Mouse (Mus musculus) hindbrain, embryonic 14.5 days (tissue): ENCODE measurements around the gene Col15a1. TPM values are rescaled to one million over a fixed set of nuclear protein-coding genes. Genes with fewer than 3 reads are reported as not detected.

ENCODE experiments used
- ATAC-seq: fragments of 200-750 bp; cut with Nextera tagmentation; 2 replicates; pipeline ENCODE4 v1.8.0; 2017; ENCODE audit warnings: moderate number of reproducible peaks, mild to moderate bottlenecking, moderate TSS enrichment, moderate library complexity; ENCODE audit not compliant: low FRiP score
- DNase-seq: peaks from one replicate; pipeline ENCODE4 v3.0.0-alpha.2; 2015; ENCODE audit warnings: low spot score
- H3K27ac ChIP-seq: fragments of 300-500 bp; sonication (generic); 2 replicates; pipeline ENCODE4 v1.5.1; 2014; ENCODE audit warnings: mild to moderate bottlenecking, moderate library complexity
- H3K27me3 ChIP-seq: fragments of 300-500 bp; sonication (generic); 2 replicates; pipeline ENCODE4 v1.6.1; 2014; ENCODE audit warnings: mild to moderate bottlenecking, low read length, mixed read lengths; ENCODE audit not compliant: control insufficient read depth, insufficient read depth
- H3K36me3 ChIP-seq: fragments of 300-500 bp; sonication (generic); replicated peaks from 2 replicates; pipeline ENCODE4 v1.6.1; 2014; ENCODE audit not compliant: control insufficient read depth, insufficient read depth
- H3K4me1 ChIP-seq: fragments of 300-500 bp; sonication (generic); replicated peaks from 2 replicates; pipeline ENCODE4 v1.6.1; 2014; ENCODE audit warnings: antibody characterized with exemption, low read length, mixed read lengths; ENCODE audit not compliant: control insufficient read depth, insufficient read depth
- H3K4me2 ChIP-seq: fragments of 300-500 bp; sonication (generic); replicated peaks from 2 replicates; pipeline ENCODE4 v1.6.1; 2014; ENCODE audit warnings: mild to moderate bottlenecking, moderate library complexity
- H3K4me3 ChIP-seq: fragments of 300-500 bp; sonication (generic); replicated peaks from 2 replicates; pipeline ENCODE4 v1.5.1; 2014; ENCODE audit warnings: mild to moderate bottlenecking, low read length
- H3K9ac ChIP-seq: fragments of 300-500 bp; sonication (generic); 2 replicates; pipeline ENCODE4 v1.6.1; 2014
- H3K9me3 ChIP-seq: fragments of 300-500 bp; sonication (generic); 2 replicates; pipeline ENCODE4 v1.6.1; 2016; ENCODE audit warnings: low read length; ENCODE audit not compliant: control insufficient read depth
- WGBS: fragments of 180-500 bp; shearing (Covaris S2); extraction: QIAGEN DNeasy Blood & Tissue Kit; methylation state at CpG from one replicate; pipeline ENCODE4 v1.1.7; 2014; 5-methylcytosine and 5-hydroxymethylcytosine counted together
- polyA plus RNA-seq: library from polyadenylated mRNA; unstranded; fragments of >200 nt; fragmentation: Nextera tagmentation; extraction: Ambion mirVana; gene quantifications from 2 replicates; pipeline ENCODE4 v1.2.1, GENCODE M21; 2014

Gene Col15a1
- polyA plus RNA-seq, 1 experiment from 2014 or later = 4.7 TPM

DNA sequence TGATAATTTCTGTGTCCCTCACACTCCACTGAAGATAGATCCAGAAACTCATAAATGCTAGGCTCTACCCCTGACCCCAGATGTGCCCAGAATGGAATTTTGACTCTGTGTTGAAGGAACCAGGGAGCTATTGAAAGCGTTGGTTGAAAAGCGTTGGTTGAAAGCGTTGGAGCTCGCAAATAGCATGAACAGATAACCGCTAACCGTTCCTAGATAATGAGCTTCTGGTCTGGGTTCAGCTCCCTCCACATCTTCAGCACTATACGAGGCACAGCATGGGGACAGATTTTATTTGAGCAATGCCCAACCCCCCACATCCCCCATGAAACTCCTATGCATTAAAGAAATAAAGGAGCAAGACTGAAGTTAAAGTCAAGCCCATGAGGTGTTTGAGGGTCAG is 28.1 kb downstream of the Col15a1 start:
- Histone ChIP-seq H3K27me3 (no peaks in the 10 kb centered on the region), H3K4me1 (0 out of 2 replicates have a peak, but pooled peaks cover 7% of the 10 kb centered on the region), H3K4me3 (no peak overlapping the region), H3K36me3 (no peaks in the 10 kb centered on the region), H3K4me2 (no peak overlapping the region), H3K9ac (no peak overlapping the region), H3K27ac (no peak overlapping the region), H3K9me3 (no peaks in the 10 kb centered on the region)
- 74% methylated on average over 7 of the region's 7 CpGs for WGBS
- DNase-seq (no peak), ATAC-seq (no peak)

DNA sequence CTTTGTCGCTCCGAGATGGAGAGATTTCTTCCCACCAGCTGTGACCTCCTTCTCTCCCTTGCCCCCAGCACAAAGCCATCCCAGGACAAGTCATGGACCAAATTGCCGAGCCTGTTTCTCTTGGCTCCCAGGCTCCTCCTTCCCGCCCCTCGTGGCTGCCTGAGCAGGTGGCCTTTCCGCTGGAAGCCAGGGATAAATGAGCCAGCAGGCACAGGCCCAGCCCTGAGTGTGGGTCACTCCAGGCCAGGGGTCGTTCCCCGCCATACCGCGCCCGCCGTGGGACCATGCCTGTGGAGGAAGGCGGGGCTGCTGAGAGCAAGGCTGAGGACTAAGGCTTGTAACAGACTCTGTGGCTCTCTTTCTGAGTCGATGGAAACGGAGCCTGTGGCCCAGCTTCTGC is 29.3 kb downstream of the Col15a1 start:
- no peak overlapping the region for H3K9ac ChIP-seq
- H3K36me3 ChIP-seq = no peaks in the 10 kb centered on the region
- ATAC-seq (no peak), DNase-seq (no peak)
- H3K9me3 ChIP-seq = no peaks in the 10 kb centered on the region
- 0 out of 2 replicates have a peak, but pooled peaks cover 7% of the 10 kb centered on the region for H3K4me1 ChIP-seq
- H3K4me2 ChIP-seq = no peak overlapping the region
- WGBS = 37% methylated on average over 15 of the region's 15 CpGs
- no peak overlapping the region for H3K4me3 ChIP-seq
- no peak overlapping the region for H3K27ac ChIP-seq
- no peaks in the 10 kb centered on the region for H3K27me3 ChIP-seq

GRCm38 (mm10) chr4:47239114-47239513 is 31.2 kb downstream of the Col15a1 start:
- no peak overlapping the region for H3K4me3 ChIP-seq
- H3K9me3 ChIP-seq = no peaks in the 10 kb centered on the region
- no peaks in the 10 kb centered on the region for H3K27me3 ChIP-seq
- ATAC-seq (no peak), DNase-seq (no peak)
- no peak overlapping the region for H3K9ac ChIP-seq
- 83% methylated on average over 6 of the region's 6 CpGs for WGBS
- H3K27ac ChIP-seq = no peak overlapping the region
- no peaks in the 10 kb centered on the region for H3K36me3 ChIP-seq
- no peak overlapping the region for H3K4me2 ChIP-seq
- 0 out of 2 replicates have a peak, but pooled peaks cover 7% of the 10 kb centered on the region for H3K4me1 ChIP-seq

DNA sequence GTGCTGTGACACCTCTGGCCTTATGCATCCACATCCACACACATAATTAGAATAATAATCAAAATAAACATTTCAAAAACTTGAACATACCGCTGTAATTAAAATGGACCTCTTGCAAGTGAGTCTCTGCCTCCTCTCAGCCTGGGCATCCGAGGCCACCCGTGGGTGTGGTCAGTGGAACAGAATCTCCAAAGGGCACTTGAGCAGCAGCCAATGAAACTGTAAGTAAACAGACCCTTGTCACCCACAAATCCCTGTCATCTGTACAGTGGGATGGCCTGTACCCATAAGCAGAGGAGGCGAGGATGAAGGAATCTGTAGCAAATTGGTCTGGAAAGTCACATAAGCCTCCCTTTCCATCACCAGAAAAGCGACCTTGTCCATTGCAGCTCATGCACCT is 32.9 kb downstream of the Col15a1 start:
- Histone ChIP-seq H3K9me3 (no peaks in the 10 kb centered on the region), H3K36me3 (no peaks in the 10 kb centered on the region), H3K27ac (no peak overlapping the region), H3K9ac (no peak overlapping the region), H3K4me3 (no peak overlapping the region), H3K4me2 (no peak overlapping the region), H3K27me3 (no peaks in the 10 kb centered on the region), H3K4me1 (no peaks in the 10 kb centered on the region)
- DNase-seq (no peak), ATAC-seq (no peak)
- 85% methylated on average over 5 of the region's 5 CpGs for WGBS

- H3K4me1 ChIP-seq = no peaks in the 10 kb centered on the region
- DNase-seq = no peak
- H3K27me3 ChIP-seq = no peaks in the 10 kb centered on the region
- no peak overlapping the region for H3K9ac ChIP-seq
- H3K36me3 ChIP-seq = no peaks in the 10 kb centered on the region
- H3K9me3 ChIP-seq = no peaks in the 10 kb centered on the region
- H3K27ac ChIP-seq = no peak overlapping the region
- 76% methylated on average over 4 of the region's 4 CpGs for WGBS
- no peak overlapping the region for H3K4me3 ChIP-seq
- ATAC-seq = no peak
- no peak overlapping the region for H3K4me2 ChIP-seq
Observed at GRCm38 (mm10) chr4:47242127-47242526, 34.2 kb downstream of the Col15a1 start.

- DNase-seq (no peak), ATAC-seq (no peak)
- Histone ChIP-seq H3K9ac (no peak overlapping the region), H3K4me1 (no peaks in the 10 kb centered on the region), H3K27ac (no peak overlapping the region), H3K27me3 (no peaks in the 10 kb centered on the region), H3K4me3 (no peak overlapping the region), H3K9me3 (no peaks in the 10 kb centered on the region), H3K4me2 (no peak overlapping the region), H3K36me3 (no peaks in the 10 kb centered on the region)
- WGBS = 51% methylated on average over 6 of the region's 6 CpGs
Observed at GRCm38 (mm10) chr4:47244651-47245050, 36.7 kb downstream of the Col15a1 start.

DNA sequence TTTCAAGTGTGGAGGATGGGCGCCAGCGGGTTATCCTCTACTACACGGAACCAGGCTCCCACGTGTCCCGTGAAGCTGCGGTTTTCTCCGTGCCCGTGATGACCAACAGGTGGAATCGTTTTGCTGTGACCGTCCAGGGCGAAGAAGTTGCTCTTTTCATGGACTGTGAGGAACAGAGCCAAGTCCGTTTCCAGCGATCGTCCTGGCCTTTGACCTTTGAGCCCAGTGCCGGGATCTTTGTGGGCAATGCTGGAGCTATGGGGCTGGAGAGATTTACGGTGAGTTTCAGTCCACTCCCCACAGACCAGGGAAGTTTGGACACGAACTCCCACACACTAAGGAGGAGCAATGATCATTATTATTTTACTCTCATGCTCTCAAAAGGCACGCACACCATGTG is 37.7 kb downstream of the Col15a1 start:
- WGBS = 92% methylated on average over 18 of the region's 18 CpGs
- Histone ChIP-seq H3K27me3 (no peaks in the 10 kb centered on the region), H3K4me1 (no peaks in the 10 kb centered on the region), H3K4me3 (no peak overlapping the region), H3K9ac (no peak overlapping the region), H3K36me3 (no peaks in the 10 kb centered on the region), H3K9me3 (no peaks in the 10 kb centered on the region), H3K4me2 (no peak overlapping the region), H3K27ac (no peak overlapping the region)
- no peak for DNase-seq
- ATAC-seq = no peak

DNA sequence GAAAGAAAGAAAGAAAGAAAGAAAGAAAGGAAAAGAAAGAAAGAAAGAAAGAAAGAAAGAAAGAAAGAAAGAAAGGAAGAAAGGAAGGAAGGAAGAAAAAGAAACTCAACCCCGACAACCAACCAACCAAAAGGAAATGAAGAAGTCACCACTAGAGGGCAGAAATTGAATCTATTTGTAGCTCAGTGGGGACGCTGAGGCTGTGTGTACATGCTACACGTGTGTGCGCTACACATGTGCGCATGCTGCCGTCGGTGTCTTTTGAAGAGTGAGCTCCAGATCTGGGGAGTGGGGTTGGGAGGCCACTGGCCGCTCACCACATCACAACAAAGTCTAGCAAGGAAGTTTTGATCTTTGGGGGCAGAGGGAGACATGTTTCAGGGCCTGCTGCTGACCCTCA is 38.9 kb downstream of the Col15a1 start:
- H3K9ac ChIP-seq = no peak overlapping the region
- H3K4me3 ChIP-seq = no peak overlapping the region
- H3K27me3 ChIP-seq = no peaks in the 10 kb centered on the region
- H3K9me3 ChIP-seq = no peaks in the 10 kb centered on the region
- WGBS = 66% methylated on average over 8 of the region's 8 CpGs
- no peaks in the 10 kb centered on the region for H3K4me1 ChIP-seq
- no peak overlapping the region for H3K27ac ChIP-seq
- DNase-seq = peak; percentile 67
- no peak overlapping the region for H3K4me2 ChIP-seq
- ATAC-seq = no peak
- H3K36me3 ChIP-seq = no peaks in the 10 kb centered on the region

DNA sequence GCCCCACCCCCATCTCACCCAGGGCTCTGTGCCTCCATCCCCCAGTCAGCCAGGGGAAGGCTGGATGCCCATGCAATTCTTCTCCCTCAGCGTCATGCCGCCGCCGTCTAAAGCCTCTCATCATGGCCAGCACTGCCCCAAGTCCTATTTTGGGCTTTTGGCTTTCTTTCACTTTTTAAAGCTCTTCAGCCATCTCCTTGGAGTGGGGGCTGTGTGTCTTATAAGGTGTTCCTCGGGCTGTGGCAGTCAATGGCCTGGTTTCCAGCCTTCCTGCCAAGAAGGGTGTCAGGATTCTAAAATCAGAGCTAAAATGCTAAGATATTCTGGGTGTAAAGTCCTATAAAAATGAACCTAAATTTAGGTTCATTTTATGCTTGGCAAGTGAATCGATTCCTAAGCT is 39.6 kb downstream of the Col15a1 start:
- 77% methylated on average over 6 of the region's 6 CpGs for WGBS
- H3K9ac ChIP-seq = no peak overlapping the region
- H3K9me3 ChIP-seq = 0 out of 2 replicates have a peak, but pooled peaks cover 2% of the 10 kb centered on the region
- H3K4me1 ChIP-seq = no peaks in the 10 kb centered on the region
- ATAC-seq (no peak), DNase-seq (no peak)
- H3K4me2 ChIP-seq = no peak overlapping the region
- H3K36me3 ChIP-seq = no peaks in the 10 kb centered on the region
- H3K27ac ChIP-seq = no peak overlapping the region
- H3K27me3 ChIP-seq = no peaks in the 10 kb centered on the region
- H3K4me3 ChIP-seq = no peak overlapping the region

- Histone ChIP-seq H3K4me1 (no peaks in the 10 kb centered on the region), H3K4me2 (no peak overlapping the region), H3K36me3 (no peaks in the 10 kb centered on the region), H3K9ac (no peak overlapping the region), H3K4me3 (no peak overlapping the region), H3K27ac (no peak overlapping the region), H3K9me3 (0 out of 2 replicates have a peak, but pooled peaks cover 6% of the 10 kb centered on the region), H3K27me3 (no peaks in the 10 kb centered on the region)
- WGBS = 91% methylated on average over 6 of the region's 6 CpGs
- DNase-seq (no peak), ATAC-seq (no peak)
Observed at GRCm38 (mm10) chr4:47249193-47249592, 41.2 kb downstream of the Col15a1 start.
